Mouse (Mus musculus): ENCODE results near the gene Gm1113. TPM values are rescaled to one million over a fixed set of nuclear protein-coding genes. Genes with fewer than 3 reads are reported as not detected.

The Gm1113 gene
- not detected for polyA plus RNA-seq (2014; fragmentation: Illumina TruSeq; extraction: RNeasy Lipid Tissue Mini Kit (QIAGEN cat#74804); ENCODE audit: low read depth, low replicate concordance)

GRCm38 (mm10) chr9:35518169-35518568, at the start of gene Gm1113:
Gene Gm1113, minus strand, starts transcription at chr9:35518269.

DNA sequence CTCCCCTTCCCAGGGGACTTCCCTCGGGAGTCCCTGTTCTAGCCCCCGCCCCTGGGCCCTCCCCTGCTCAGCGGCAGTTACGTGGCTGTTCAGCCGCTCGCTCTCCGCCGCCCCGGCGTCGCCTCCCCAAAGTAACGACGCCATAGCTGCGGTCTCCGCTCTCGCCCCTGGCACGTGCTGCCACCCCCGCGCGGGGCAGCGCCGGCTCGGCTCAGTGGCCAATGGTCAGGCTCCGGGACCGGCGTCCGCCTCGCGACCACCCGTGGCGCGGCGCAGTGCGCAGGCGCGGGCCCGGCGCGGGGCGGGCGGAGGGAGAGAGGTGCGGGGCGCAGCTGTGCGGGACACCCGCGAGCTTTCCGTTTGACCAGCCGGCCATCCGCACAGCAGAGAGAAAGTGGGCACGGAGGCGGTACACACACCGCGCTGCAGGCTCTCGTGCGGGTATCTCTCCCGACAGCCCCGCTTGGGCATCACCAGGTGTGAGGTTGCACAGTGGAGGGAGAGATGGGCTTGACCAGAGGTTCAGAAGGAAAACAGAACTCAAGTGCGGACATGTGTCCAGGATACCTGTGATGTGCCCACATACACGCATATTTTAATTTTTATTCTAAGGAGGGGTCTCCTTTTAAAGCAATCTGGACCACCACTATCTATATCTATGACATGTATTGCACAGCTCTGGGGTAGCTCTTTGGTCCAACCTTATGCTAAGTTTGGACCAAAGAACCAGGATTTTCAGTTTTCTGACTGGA, 40.4 kb upstream of the Gm1113 start, which contains the start of the genes Ddx25 and Pus3:
Gene Ddx25, minus strand, starts transcription at position 272 of the 752 bp plus-strand sequence.
Gene Pus3, plus strand, starts transcription at position 339 of the 752 bp plus-strand sequence.

Other genes with a start within 250 kb of the Gm1113 start
- gene Cdon, start 97.1 kb downstream of the Gm1113 start, polyA plus RNA-seq (2014; fragmentation: Illumina TruSeq; extraction: RNeasy Lipid Tissue Mini Kit (QIAGEN cat#74804); ENCODE audit: low read depth, low replicate concordance), result 6.2 TPM
- gene Ddx25, start 40.3 kb upstream of the Gm1113 start, polyA plus RNA-seq (2014; fragmentation: Illumina TruSeq; extraction: RNeasy Lipid Tissue Mini Kit (QIAGEN cat#74804); ENCODE audit: low read depth, low replicate concordance), result 1.5 TPM
- gene Pus3, start 40.3 kb upstream of the Gm1113 start, polyA plus RNA-seq (2014; fragmentation: Illumina TruSeq; extraction: RNeasy Lipid Tissue Mini Kit (QIAGEN cat#74804); ENCODE audit: low read depth, low replicate concordance), result 33.5 TPM
- 0.87 TPM for gene Pate2, start 52.0 kb upstream of the Gm1113 start, polyA plus RNA-seq (2014; fragmentation: Illumina TruSeq; extraction: RNeasy Lipid Tissue Mini Kit (QIAGEN cat#74804); ENCODE audit: low read depth, low replicate concordance)
- gene Hyls1, start 52.1 kb upstream of the Gm1113 start, polyA plus RNA-seq (2014; fragmentation: Illumina TruSeq; extraction: RNeasy Lipid Tissue Mini Kit (QIAGEN cat#74804); ENCODE audit: low read depth, low replicate concordance), result 9.0 TPM
- gene Pate4, start 93.7 kb upstream of the Gm1113 start, polyA plus RNA-seq (2014; fragmentation: Illumina TruSeq; extraction: RNeasy Lipid Tissue Mini Kit (QIAGEN cat#74804); ENCODE audit: low read depth, low replicate concordance), result not detected
- not detected for gene Pate3, start 129.9 kb upstream of the Gm1113 start, polyA plus RNA-seq (2014; fragmentation: Illumina TruSeq; extraction: RNeasy Lipid Tissue Mini Kit (QIAGEN cat#74804); ENCODE audit: low read depth, low replicate concordance)
- gene Pate1, start 169.1 kb upstream of the Gm1113 start, polyA plus RNA-seq (2014; fragmentation: Illumina TruSeq; extraction: RNeasy Lipid Tissue Mini Kit (QIAGEN cat#74804); ENCODE audit: low read depth, low replicate concordance), result not detected
- gene Gm17677, start 222.8 kb upstream of the Gm1113 start, polyA plus RNA-seq (2014; fragmentation: Illumina TruSeq; extraction: RNeasy Lipid Tissue Mini Kit (QIAGEN cat#74804); ENCODE audit: low read depth, low replicate concordance), result not detected